Mouse (Mus musculus): ENCODE measurements around the gene Mef2b.

The Mef2b gene

DNA sequence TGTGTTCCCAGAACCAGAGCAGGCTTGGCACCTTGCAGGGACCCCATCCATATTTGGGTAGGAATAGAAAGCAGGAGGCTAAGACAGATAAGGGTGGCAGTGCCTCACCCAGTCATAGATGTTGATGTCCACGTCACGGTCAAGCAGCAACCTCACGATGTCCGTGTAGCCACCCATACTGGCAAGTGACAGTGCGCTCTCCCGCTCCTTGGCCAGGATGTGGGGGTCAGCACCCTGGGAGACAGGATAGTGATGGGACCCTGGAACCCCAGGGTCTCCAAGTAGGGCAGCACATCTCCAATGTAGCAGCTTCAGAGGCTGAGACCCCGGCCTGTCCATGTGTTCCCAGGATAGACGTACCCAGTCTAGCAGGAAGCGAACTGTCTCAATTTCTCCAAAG is 4.6 kb upstream of the Mef2b start:
- no peak for DNase-seq

DNA sequence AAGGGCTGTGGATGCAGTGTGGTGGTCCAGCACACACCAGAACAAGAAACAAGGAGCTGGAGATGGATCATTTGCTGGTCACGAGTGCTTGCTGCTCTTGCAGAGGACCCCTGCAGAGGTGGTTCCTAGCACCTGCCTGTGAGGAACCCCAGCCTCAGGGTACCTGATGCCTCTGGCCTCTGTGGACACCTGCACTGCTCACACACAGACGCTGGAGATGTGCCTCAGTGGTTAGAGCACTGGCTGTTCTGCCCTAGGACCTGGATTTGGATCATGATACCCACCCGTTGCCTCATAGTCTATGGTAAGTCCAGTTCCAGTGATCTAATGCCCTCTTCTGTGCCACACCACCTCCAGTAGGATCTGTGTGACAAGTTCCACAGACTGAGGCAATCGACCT is 2.9 kb upstream of the Mef2b start:
- DNase-seq = no peak

DNA sequence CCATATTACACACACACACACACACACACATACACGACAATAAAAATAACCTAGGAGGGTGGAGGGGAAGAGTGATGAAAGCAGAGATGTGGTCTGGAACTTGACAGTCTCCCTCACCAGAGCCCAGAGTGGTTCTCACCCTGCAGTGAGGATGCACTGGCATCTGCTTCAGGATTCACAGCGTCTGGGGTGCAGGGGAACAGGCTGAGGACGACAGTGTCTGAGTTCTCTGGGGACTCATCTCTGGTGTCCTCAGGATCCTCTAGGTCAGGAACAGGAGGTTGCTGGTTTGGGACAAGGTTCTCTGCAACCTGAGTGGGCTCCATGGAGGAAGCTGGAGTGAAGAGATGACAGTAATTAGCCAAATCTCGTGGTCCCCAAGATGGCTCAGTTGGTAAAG is 1.6 kb upstream of the Mef2b start:
- no peak for DNase-seq

DNA sequence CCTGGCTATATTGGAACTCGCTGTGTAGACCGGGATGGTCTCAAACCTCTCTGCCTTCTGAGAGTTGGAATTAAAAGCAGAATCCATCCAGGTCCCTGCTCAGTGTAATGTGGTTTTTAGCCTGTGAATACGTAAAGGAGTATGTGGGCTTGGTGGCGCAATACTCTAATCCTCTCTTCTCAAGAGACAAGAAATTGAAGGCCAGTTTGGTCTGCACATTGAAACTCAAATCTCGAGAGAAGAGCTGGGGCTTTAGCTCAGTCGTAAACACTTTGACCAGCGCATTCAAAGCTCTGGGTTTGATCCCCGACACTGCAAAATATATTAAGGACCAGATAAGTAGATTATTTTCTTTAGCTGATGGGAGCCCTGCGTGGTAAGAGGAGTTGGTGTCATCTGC is 470 bp downstream of the Mef2b start:
- no peak for DNase-seq

DNA sequence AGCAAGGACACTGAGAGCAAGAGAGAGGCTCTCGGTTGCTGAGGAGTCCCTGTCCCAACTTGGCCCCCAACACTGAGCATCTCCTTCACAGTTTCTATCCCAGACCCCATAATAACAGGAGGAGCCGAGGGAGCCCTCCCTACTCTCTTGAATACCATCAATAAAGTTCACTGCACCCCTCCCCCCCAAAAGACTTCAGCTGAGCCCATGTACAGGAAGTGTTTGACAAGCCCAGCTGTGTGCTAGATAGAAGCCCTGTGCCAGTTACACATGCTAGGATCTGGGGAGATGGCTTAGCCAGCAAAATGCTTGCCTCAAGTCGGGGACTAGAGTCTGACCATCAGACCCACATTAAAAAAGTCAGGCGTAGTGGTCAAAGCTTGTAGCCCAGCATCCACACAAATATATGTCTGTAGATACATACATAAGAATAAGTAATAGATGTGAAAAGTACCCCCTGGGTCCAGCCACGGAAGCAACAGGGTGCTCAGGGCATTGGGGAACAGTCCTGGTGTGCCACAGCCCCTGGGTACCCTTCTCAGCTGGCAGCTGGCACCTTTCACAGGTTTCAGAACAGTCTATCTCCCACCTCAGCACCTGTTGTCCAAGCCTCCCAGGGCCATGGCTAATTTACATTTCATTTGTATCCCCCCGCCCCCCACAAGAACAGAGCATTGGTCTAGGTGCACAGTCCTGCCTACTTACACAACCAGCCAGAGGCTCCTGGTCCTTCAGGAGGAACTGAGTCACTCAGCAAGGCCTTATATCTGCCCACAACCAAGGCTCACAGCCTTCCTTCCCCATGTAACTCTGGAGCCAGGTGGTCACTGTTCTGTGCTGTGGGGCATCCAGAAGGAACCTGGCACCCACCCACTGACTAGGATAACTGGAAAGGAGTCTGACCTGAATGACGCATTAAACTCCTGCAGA is 8.4 kb downstream of the Mef2b start:
- DNase-seq = no peak

DNA sequence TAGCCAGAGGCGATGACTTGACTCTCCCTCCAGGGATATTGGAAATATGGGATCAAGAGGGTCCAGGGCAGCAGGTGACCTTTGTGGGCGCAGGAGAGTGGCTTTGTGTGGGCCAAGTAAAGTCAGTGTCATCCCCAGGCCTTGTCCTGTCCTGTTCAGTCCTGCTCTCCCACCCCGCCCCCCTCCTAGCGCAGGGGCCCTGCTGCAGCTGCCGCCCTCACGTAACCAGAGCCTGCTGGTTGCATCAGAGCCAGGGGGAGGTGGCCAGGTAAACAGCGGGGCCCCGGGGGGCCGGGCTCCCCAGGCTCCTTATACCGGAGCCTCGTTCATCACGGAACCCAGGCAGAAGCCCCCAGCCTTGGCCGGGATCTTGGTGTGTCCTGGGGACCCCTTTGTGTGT is 10.6 kb downstream of the Mef2b start:
- no peak for DNase-seq

DNA sequence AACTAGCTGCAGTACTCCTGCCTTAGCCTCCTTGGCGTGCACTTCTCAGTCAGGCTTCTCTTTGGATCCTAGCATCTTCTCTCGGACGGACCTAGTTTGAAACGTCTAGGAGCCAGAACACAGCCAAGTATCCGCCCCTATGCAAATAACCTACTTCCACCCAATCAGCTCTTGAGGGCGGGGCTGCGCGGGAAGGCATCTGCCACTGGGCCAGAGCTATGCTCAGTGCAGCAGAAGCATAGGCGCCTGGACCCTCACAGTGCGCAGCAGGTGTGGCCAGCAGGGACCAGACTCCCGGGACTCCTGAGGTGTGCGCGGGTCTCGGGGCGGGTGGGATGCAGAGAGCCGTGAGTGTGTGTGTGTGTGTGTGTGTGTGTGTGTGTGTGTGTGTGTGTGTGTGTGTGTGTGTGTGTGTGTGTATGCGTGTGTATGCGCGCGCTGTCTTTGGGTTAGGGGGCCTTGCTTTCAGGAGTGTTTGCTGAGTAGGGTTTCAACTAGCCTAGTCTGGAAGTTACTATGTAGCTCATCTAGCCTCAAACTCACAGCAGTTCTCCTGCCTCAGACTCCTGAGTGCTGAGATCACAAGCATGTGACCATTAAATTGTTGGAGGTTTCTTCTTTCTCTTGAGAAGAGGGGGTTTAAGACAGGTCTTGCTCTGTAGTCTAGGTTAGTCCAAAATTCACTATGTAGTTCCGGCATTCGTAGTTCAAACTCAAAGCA is 13.2 kb downstream of the Mef2b start:
- DNase-seq = no peak

DNA sequence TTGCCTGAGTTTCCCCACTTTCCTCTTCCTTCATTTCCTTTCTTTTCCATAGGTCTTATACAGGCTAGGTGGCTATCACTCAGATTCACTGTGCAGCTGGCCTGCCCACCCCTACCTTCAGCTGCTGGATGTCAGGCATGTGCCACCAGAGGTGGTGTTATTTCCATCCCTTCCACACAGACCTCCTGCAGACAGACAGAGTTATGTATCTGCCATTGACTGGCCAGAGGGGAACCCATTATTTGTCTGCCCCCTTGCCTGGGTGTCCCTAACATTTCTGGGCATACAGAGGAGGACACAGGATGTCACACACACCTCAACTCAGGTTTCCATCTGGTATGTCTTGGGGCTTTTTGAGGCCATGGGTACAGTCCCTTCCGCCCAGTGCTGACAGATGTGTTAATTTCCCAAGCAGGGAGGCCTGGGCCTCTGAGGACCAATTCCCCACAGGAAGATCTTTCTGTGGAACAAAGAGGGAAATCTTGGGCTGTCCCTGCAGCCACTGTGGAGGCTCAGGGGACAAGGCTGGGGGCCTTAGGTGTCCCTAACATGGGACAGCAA is 17.8 kb downstream of the Mef2b start:
- no peak for DNase-seq

DNA sequence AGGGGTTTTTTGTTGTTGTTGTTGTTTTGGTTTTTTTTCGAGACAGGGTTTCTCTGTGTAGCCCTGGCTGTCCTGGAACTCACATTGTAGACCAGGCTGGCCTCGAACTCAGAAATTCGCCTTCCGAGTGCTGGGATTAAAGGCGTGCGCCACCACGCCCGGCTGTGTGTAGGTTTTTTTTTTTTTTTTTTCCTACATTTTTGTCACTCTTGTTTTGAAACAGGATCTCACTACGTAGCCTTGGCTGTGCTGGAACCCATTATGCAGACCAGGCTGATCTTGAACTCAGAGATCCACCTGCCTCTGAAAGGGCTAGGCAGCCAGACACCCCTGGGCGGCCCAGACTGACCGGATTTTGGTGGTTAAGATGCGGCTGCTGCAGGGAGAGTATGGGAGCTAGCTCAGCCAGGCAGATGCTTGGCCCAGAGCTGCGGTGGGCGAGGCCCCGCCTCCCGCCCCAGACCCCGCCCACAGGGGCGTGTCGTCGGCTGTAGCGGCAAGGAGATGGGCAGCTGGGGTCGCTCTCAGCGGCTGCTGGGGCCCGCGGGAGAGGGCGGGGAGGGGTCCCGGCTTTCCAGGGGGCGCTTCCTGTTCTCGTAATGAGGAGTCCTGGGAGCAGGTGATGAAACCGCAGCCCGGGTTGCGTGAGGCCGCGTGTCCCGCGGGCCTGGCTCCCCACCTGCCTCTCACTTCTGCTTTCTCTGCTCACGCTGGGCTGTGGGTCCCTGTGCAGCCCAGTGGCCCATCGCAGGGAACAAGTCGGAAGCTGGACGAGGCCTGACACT is 18.8 kb downstream of the Mef2b start:
- no peak for DNase-seq

DNA sequence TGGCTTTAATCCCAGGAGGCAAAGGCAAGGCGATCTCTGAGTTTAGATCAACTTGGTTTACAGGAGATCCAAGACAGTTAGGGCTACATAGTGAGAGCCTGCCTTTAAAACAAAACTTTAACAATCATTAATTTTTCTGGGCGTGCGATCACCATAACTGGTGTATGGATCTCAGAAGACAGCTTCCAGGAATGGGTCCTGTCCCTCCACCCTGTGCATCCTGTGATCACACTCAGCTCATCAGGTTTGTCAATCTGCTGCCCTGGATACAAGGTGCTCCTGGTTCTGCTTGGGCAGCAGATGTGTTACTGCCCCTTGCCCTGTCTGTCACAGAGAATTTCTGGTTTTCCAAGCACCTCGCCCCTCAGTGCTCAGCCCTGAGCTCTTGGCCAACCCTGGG is 19.7 kb downstream of the Mef2b start:
- DNase-seq = no peak

DNA sequence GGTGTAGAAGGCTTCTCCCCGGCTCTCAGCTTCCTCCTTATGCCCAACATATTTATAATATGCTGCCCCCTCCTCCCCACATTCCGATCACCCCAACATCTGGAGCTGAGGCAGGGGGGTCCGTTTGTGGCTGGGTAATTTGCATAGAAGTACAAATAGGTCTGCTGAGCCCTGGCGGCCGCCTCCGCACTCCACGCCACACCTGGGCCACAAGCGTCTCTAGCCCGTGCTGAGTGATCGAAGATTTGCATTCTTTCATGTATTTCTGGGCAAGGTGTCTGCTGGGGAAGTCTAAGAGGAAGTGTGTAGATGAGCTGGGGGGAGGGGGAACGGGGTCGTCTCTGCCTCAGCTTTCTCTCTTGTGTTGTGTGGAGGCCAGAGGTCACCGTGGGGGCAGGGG is 20.5 kb downstream of the Mef2b start:
- DNase-seq = no peak

DNA sequence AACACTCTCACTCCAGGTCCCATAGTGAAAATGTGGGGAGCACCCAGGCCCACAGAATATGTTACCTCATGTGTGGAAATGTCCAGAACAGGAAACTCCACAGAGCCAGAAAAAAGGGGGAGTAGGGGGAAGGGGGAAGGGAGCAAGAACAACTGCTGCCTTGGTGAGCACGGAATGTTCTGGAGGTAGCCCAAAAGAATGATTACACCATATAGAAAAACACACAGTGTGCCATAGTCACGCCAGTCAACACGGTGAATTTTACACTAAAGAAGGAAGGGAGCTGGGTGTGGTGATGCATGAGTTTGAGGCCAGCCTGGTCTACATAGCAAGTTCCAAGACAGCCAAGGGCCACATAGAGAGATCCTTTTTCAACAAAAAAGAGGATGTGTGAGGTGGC is 23.8 kb downstream of the Mef2b start:
- DNase-seq = no peak

DNA sequence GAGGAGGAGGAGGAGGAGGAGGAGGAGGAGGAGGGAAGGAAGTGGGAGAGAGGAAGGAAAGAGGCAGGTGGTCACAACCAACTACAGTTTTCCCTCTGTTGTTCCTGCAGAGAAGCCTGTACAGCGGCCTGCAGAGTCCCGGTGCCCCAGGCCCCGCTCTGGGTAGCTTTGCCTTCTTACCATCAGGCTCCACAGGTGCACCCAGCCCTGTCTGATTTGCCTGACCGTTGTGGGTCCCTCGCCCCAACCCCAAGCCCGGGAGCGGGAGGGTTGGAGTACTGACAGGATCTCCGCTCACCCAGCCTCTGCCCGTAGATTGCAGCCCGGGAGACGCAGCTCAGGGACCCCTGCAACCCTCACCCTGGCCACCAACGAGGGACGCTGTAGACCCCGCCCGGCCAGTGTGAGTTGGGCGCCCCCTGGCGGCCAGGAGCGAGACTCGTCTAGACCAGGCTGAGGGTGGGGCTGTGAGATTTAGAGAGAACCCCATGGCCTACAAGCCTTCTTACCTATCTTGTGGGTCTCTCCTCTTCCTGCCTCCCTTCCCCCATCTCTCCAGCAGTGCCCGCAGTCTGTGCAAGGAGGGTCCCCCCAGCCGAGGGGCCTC is 27.1 kb downstream of the Mef2b start:
- peak; percentile 65 for DNase-seq

DNA sequence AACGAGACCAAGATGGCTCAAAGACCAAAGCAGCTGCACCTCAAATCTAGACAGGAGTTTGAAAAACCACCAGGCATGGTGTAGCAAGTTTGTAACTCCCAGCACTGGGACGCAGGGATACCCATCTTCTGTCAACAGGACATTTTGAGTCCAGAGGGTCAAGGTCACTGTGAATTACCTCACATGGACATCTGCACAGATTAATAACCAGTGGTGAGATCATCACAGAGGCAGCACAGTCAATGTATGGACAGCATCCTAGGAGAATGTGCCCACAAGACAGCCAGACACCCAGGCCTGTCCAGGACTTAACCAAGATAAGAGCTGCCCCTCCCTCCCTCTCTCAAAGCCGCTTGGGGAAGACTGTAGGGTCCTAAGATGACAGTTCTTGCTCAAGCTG is 30.6 kb downstream of the Mef2b start:
- DNase-seq = no peak

DNA sequence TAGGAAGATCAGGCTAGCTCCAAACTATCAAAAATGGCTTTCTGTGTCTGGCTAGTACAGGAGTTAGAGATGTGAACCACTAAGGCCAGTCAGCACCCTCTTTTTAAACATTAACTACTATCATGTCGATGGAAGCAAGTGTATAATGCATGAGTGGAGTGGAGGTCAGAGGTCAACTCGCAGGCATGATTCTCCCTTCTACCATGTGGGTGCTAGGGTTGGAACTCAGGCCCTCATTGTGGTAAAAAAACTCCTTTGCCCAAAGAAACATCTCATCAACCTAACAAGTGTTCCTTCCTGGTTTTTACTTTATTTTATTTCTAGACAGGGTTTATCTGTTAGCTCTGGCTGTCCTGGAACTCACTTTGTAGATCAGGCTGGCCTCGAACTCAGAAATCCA is 31.2 kb downstream of the Mef2b start:
- no peak for DNase-seq

DNA sequence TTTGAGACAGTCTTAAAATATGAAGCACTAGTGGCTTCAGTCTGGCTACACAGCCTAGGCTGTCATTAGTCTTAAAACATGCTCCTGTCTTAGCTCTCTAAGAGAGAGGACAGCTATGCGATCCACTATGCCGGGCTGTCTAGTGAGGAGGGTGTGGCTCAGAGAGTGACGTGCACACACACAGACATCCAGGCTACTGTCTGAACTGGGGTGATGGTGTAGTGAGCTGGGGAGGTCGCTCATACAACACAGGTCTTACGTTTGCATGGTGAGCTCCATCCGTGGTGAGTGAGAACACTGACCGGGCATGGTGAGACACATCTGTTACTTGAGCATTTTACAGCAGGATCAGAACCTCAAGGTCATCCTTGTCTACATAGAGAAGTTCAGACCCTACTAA is 31.7 kb downstream of the Mef2b start:
- no peak for DNase-seq

DNA sequence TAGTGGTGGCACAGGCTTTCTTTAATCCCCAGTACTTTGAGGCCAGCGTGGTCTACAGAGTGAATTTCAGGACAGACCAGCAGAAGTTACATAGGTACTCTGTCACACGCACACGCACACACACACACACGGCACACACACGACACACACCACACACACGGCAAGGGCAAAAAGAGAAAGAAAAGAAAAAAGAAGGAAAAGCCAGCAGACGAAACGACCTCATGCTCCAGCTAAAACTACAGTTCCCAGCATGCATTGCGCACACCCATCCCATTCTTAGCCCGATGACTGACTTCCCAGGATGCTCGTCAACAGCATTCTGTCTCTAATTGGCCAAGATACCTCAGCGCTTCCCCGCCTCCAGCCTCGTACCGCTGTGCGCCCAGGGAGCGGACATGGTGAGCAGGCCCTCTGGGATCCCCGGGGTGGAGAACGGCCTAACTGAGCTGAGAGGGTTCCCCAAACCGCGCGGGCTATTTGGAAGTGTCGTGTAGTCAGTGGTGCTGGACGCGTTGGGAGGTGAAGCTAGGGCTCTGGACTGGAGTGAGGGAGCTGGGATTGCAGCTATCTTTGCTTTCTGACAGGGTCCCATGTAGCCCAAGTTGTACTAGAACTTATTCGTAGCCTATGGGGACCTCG is 32.7 kb downstream of the Mef2b start, which contains the start of gene Tmem161a:
Tmem161a (plus strand) TSS at position 314 of the 639 bp plus-strand sequence.
- peak; percentile 94 for DNase-seq

DNA sequence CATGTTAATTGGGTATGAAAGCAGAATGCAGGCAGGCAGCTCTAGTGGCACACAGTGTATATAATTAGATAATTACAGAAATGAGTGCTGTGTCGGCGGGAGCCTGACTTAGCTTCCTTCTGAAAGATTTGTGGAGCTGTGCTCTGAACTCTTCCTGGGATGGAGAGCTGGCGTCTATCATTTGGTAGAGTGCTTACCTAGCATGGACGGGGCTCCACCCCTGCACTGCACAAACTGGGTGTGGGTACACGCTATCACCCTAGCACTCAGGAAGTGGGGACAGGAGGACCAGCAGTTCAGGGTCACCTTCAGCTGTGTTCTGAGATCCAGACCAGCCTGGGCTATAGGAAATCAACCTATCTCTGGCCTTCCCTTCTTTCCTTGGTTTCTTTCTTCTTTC is 33.8 kb downstream of the Mef2b start:
- no peak for DNase-seq

DNA sequence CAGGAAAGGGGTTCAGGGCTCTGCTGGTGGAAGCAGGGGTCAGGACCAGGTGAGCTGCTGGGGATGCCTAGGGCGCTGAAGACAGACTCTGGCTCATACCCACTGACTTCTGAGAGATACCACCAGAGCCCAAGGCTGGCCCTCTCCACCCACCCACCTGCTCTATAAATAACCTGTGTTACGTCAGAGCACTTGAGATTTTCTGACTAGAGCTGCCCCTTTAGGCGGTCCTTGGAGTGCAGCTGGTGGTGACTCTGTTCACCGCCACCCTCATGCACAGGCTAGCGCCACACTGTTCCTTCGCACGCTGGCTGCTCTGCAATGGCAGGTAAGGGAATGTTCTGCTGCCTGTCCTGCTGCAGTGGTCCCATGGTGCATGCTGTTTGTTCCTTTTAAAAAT is 34.6 kb downstream of the Mef2b start:
- DNase-seq = no peak

DNA sequence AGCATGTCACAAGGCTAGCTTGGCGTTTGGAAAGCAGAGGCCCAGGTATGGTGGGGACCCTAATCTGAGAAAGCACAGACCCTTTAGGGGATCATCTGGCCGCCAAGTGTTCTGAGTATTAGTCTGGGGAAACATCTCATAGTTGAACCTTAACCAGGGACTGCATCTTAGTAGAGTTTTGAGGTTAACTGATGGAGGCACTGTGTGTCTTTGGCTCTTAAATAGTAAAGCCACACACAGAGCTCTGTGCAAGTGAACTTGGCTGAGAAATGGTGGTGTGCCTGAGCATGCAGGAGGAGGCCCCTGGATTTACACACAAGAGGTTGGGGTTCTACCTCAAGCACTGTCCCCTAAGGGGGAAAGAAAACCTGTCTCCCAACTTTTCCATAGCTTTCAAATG is 38.7 kb downstream of the Mef2b start:
- no peak for DNase-seq

DNA sequence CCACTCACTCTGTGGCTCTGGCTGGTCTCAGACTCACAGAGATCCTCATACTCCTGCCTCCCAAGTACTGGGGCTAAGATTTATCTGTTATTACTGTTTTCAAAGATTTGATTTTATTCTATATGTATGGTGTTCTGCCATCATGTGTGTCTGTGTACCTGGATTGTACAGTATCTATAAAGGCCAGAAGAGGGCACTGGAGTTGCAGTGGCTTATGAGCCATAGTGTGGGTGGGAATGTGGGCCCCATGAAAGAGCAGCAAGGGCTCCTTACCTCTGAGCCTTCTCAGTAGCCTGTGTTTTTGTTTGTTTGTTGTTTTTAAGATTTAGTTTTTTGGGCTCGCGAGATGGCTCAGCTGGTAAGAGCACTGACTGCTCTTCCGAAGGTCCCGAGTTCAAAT is 39.6 kb downstream of the Mef2b start:
- no peak for DNase-seq

DNA sequence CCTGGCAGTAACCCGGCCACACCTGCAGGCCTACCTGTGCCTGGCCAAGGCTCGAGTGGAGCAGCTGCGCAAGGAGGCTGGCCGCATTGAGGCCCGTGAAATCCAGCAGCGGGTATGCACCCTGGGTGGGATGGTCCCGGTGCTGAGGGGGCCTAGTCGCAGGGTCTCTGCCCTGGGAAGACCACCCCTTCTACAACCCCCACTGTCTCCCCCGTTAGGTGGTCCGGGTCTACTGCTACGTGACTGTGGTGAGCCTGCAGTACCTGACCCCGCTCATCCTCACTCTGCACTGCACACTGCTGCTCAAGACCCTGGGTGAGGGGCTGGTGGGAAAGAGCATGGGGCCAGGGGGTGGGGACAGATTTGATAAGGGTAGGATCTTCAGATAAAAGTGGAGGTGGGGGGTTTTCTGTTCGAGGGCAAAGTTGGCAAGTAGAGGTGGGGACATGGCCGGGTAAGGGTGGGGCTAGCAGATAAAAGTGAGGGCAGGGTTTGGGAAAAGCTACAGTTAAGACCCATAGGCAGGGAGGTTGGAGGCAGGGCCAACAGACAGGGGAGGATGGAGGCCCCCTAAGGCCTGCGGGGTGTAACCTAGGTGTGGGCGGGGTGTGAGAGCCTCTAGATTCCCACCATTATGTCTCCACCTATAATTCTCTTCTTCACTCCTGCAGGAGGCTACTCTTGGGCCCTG is 41.8 kb downstream of the Mef2b start:
- no peak for DNase-seq

All from cerebellum, adult 9-10 months (tissue).